Mouse (Mus musculus) kidney, adult 2 months (tissue): ENCODE measurements around the gene Pik3ap1. TPM values are rescaled to one million over a fixed set of nuclear protein-coding genes. Genes with fewer than 3 reads are reported as not detected.

Experiments
- DNase-seq: peaks from one replicate; pipeline ENCODE4 v3.0.0; 2021
- H3K27ac ChIP-seq: fragments of 200-500 bp; 2 replicates; pipeline ENCODE4 v1.5.1; 2012; ENCODE audit warnings: low read depth, low read length, control low read depth, inconsistent platforms; ENCODE audit not compliant: insufficient read depth
- H3K27me3 ChIP-seq: fragments of 200-500 bp; replicated peaks from 2 replicates; pipeline ENCODE4 v1.6.1; 2012; ENCODE audit warnings: mild to moderate bottlenecking, moderate library complexity, low read length, inconsistent platforms; ENCODE audit not compliant: control insufficient read depth, insufficient read depth
- H3K36me3 ChIP-seq: fragments of 200-500 bp; 2 replicates; pipeline ENCODE4 v1.6.1; 2012; ENCODE audit warnings: mild to moderate bottlenecking, moderate library complexity, low read length, inconsistent platforms; ENCODE audit not compliant: control insufficient read depth, insufficient read depth
- H3K4me1 ChIP-seq: fragments of 200-500 bp; 2 replicates; pipeline ENCODE4 v1.6.1; 2011; ENCODE audit warnings: low read length; ENCODE audit not compliant: control insufficient read depth, insufficient read depth
- H3K4me3 ChIP-seq: fragments of 200-500 bp; 2 replicates; pipeline ENCODE4 v1.5.1; 2011; ENCODE audit warnings: mild to moderate bottlenecking, low read depth, low read length, control low read depth; ENCODE audit not compliant: insufficient read depth
- CTCF ChIP-seq: fragments of 200-500 bp; conservative IDR thresholded peaks from 2 replicates; pipeline ENCODE4 v1.5.1; 2011; ENCODE audit warnings: low read depth, mild to moderate bottlenecking, control low read depth, low read length, moderate library complexity, mixed read lengths; ENCODE audit not compliant: insufficient read depth, insufficient read length
- POLR2A ChIP-seq: fragments of 200-500 bp; IDR thresholded peaks from one replicate; pipeline ENCODE4 v1.6.1; 2011; ENCODE audit warnings: low read depth, low read length, control low read depth
- WGBS: fragments of 180-500 bp; shearing (Covaris S2); methylation state at CpG from one replicate; pipeline ENCODE4 v1.1.7; 2018; 5-methylcytosine and 5-hydroxymethylcytosine counted together
- polyA plus RNA-seq: library from polyadenylated mRNA; depleted of rRNA; stranded (reverse); fragments of >200 nt; gene quantifications from 2 replicates; pipeline ENCODE4 v1.2.3, GENCODE M21; 2012

The Pik3ap1 gene
- polyA plus RNA-seq, 1 experiment, result 2.9 TPM

- H3K27me3 ChIP-seq, result no peaks in the 10 kb centered on the region
- peak within 1 kb of the TSS; percentile 91 for H3K4me3 ChIP-seq
- TF ChIP-seq POLR2A (peak; percentile 51), CTCF (no peak)
- WGBS, result under 1% methylated on average over 96 of the region's 98 CpGs
- DNase-seq, result peak; percentile 92
- H3K4me1 ChIP-seq, result peaks cover 28% of the 10 kb centered on the region; the same call in 1 of the 2 replicates
- H3K36me3 ChIP-seq, result no peaks in the 10 kb centered on the region
- peak within 1 kb of the TSS; percentile 90 for H3K27ac ChIP-seq
Observed at GRCm38 (mm10) chr19:41263630-41264295, 121.1 kb downstream of the Pik3ap1 start, which contains the start of gene Tm9sf3. Gene Tm9sf3 (minus strand): TSS chr19:41263997.

- TF ChIP-seq POLR2A (no peak), CTCF (no peak)
- Histone ChIP-seq H3K27ac (peak overlapping the region; percentile 77), H3K36me3 (no peaks in the 10 kb centered on the region), H3K27me3 (no peaks in the 10 kb centered on the region), H3K4me1 (peaks cover 29% of the 10 kb centered on the region; the same call in 1 of the 2 replicates), H3K4me3 (peak overlapping the region; percentile 91)
- 2% methylated on average over 51 of the region's 51 CpGs for WGBS
- DNase-seq, result peak; percentile 79
Observed at GRCm38 (mm10) chr19:41262712-41263629, 121.9 kb downstream of the Pik3ap1 start.

DNA sequence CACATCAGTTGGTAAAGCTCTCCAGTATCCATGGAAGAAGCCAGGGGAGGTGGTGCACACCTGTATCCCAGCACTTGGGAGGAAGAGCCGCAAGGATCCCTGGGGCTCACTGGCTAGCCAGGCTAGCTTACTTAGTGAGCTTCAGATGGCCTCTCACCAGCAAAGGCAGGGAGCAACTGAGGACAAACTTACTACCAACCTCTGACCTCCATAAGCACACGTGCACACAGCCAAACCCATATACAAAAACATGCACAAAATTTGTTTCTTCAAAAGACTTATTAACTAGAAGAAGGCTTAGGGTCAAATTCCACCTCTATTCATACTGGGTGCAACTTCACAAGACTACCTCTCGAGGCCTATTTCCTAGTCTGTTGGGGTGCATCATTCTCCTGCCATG lies 124.2 kb downstream of the Pik3ap1 start:
- no peak for TF ChIP-seq CTCF
- Histone ChIP-seq H3K27ac (peak overlapping the region; percentile 36), H3K4me3 (no peak overlapping the region), H3K4me1 (peaks cover 36% of the 10 kb centered on the region; the same call in 1 of the 2 replicates), H3K27me3 (no peaks in the 10 kb centered on the region), H3K36me3 (no peaks in the 10 kb centered on the region)
- WGBS, result 38% methylated on average over 3 of the region's 3 CpGs
- DNase-seq, result peak; percentile 76

GRCm38 (mm10) chr19:41259256-41259655 lies 125.6 kb downstream of the Pik3ap1 start:
- no peak for DNase-seq
- 70% methylated on average over 6 of the region's 6 CpGs for WGBS
- Histone ChIP-seq H3K36me3 (no peaks in the 10 kb centered on the region), H3K4me3 (no peak overlapping the region), H3K4me1 (peaks cover 31% of the 10 kb centered on the region; the same call in 1 of the 2 replicates), H3K27ac (no peak overlapping the region), H3K27me3 (no peaks in the 10 kb centered on the region)
- TF ChIP-seq POLR2A, result no peak

- WGBS, result 39% methylated on average over 2 of the region's 2 CpGs
- no peak overlapping the region for H3K27ac ChIP-seq
- H3K36me3 ChIP-seq, result no peaks in the 10 kb centered on the region; the same call in 1 of the 2 replicates
- no peak for TF ChIP-seq POLR2A
- peak; percentile 42 for TF ChIP-seq CTCF
- H3K27me3 ChIP-seq, result no peaks in the 10 kb centered on the region
- peak; percentile 42 for DNase-seq
- H3K4me3 ChIP-seq, result no peak overlapping the region
- H3K4me1 ChIP-seq, result peaks cover 31% of the 10 kb centered on the region; the same call in 1 of the 2 replicates
Observed at GRCm38 (mm10) chr19:41258707-41259106, 126.2 kb downstream of the Pik3ap1 start.

- Histone ChIP-seq H3K36me3 (no peaks in the 10 kb centered on the region; the same call in 1 of the 2 replicates), H3K27ac (no peak overlapping the region), H3K27me3 (no peaks in the 10 kb centered on the region), H3K4me1 (peaks cover 15% of the 10 kb centered on the region; the same call in 1 of the 2 replicates), H3K4me3 (no peak overlapping the region)
- TF ChIP-seq CTCF, result no peak
- TF ChIP-seq POLR2A, result no peak
- DNase-seq, result no peak
- WGBS, result 61% methylated on average over 5 of the region's 5 CpGs
Observed at GRCm38 (mm10) chr19:41254584-41254983, 130.3 kb downstream of the Pik3ap1 start.

DNA sequence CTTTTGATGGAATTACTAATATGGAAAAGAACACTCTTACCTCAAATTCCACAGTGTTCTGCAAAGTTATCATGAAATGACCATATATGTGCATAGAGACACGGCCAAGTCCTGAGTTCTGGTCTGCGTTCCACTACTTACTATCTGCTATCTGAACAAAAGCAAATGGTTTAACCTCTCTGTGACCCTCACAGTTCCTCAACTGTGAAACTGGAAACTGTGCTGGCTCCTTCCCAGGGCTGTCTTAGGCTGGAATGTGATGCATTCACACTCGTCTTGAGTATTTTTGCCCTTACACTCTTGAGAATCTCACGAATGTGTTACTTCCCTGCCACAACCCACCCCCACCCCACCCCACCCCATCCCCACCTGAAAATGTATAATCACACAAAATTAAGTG lies 135.9 kb downstream of the Pik3ap1 start:
- no peak overlapping the region for H3K27ac ChIP-seq
- peaks cover 3% of the 10 kb centered on the region; the same call in 1 of the 2 replicates for H3K4me1 ChIP-seq
- peaks cover 2% of the 10 kb centered on the region for H3K36me3 ChIP-seq
- H3K4me3 ChIP-seq, result no peak overlapping the region
- TF ChIP-seq CTCF (no peak), POLR2A (no peak)
- 14% methylated on average over 4 of the region's 4 CpGs for WGBS
- H3K27me3 ChIP-seq, result no peaks in the 10 kb centered on the region
- peak; percentile 35 for DNase-seq
